Mouse (Mus musculus) MEL (cell line): ENCODE measurements around the gene Hspb1. TPM values are rescaled to one million over a fixed set of nuclear protein-coding genes. Genes with fewer than 3 reads are reported as not detected.

ENCODE experiments used
- DNase-seq: peaks from one replicate; pipeline ENCODE4 v3.0.0; 2011; ENCODE audit warnings: low read depth, low spot score
- H3K27ac ChIP-seq: 2 replicates; pipeline ENCODE4 v1.5.1; 2012; ENCODE audit warnings: low read depth, mild to moderate bottlenecking, control low read depth, low read length, moderate library complexity; ENCODE audit not compliant: control insufficient read depth
- H3K27me3 ChIP-seq, 2 experiments: fragments of 150-350 bp in 1 of 2; sonication (generic) in 1 of 2; 2 replicates each; pipeline ENCODE4 v1.6.1; 2012; ENCODE audit warnings: low read length in 2 of 2, mild to moderate bottlenecking in 2 of 2, improper control_type of control experiment in 1 of 2, moderate library complexity in 1 of 2; ENCODE audit not compliant: insufficient read depth in 2 of 2, control insufficient read depth in 1 of 2
- H3K36me3 ChIP-seq, 2 experiments: 2 replicates each; pipeline ENCODE4 v1.6.1; 2012 to 2014; ENCODE audit warnings: low read length in 2 of 2, improper control_type of control experiment in 1 of 2, inconsistent platforms in 1 of 2, mild to moderate bottlenecking in 1 of 2; ENCODE audit not compliant: insufficient read depth in 2 of 2, control insufficient read depth in 1 of 2
- H3K4me1 ChIP-seq, 2 experiments: fragments of 150-350 bp in 1 of 2; sonication (generic) in 1 of 2; 2 replicates each; pipeline ENCODE4 v1.6.1; 2012; ENCODE audit warnings: low read length in 2 of 2, improper control_type of control experiment in 1 of 2, mild to moderate bottlenecking in 1 of 2; ENCODE audit not compliant: insufficient read depth in 2 of 2, control insufficient read depth in 1 of 2
- H3K4me3 ChIP-seq, 2 experiments: fragments of 150-350 bp in 1 of 2; sonication (generic) in 1 of 2; 2 replicates each; pipeline ENCODE4 v1.5.1; 2012; ENCODE audit warnings: low read depth in 2 of 2, low read length in 2 of 2, mild to moderate bottlenecking in 2 of 2, moderate library complexity in 2 of 2, control low read depth in 1 of 2, improper control_type of control experiment in 1 of 2; ENCODE audit not compliant: control insufficient read depth in 1 of 2, insufficient read depth in 1 of 2
- H3K79me2 ChIP-seq: 2 replicates; pipeline ENCODE4 v1.6.1; 2012; ENCODE audit warnings: mild to moderate bottlenecking, low read length, moderate library complexity; ENCODE audit not compliant: control insufficient read depth, poor library complexity, insufficient read depth
- H3K9ac ChIP-seq: 2 replicates; pipeline ENCODE4 v1.6.1; 2012; ENCODE audit warnings: low read depth, mild to moderate bottlenecking, control low read depth, low read length, moderate library complexity; ENCODE audit not compliant: control insufficient read depth, poor library complexity, severe bottlenecking
- H3K9me3 ChIP-seq: fragments of 150-350 bp; sonication (generic); replicated peaks from 2 replicates; pipeline ENCODE4 v1.6.1; 2012; ENCODE audit warnings: mild to moderate bottlenecking, low read length, improper control_type of control experiment, moderate library complexity; ENCODE audit not compliant: insufficient read depth
- BHLHE40 ChIP-seq: IDR thresholded peaks from 2 replicates; pipeline ENCODE4 v1.6.1; 2012; ENCODE audit warnings: low read depth, mild to moderate bottlenecking, inconsistent platforms, low read length, improper control_type of control experiment, borderline replicate concordance
- CHD2 ChIP-seq: IDR thresholded peaks from 2 replicates; pipeline ENCODE4 v1.6.1; 2011; ENCODE audit warnings: low read length, improper control_type of control experiment
- CTCF ChIP-seq, 3 experiments: IDR thresholded peaks in 2 of 3; conservative IDR thresholded peaks in 1 of 3; 2 replicates each; pipeline ENCODE4 v1.5.1; 2011 to 2012; ENCODE audit warnings: low read length in 3 of 3, low read depth in 2 of 3, mild to moderate bottlenecking in 2 of 3, improper control_type of control experiment in 1 of 3, inconsistent platforms in 1 of 3, mixed read lengths in 1 of 3, moderate library complexity in 1 of 3; ENCODE audit not compliant: control insufficient read depth in 1 of 3, insufficient read depth in 1 of 3, poor library complexity in 1 of 3, severe bottlenecking in 1 of 3
- E2F4 ChIP-seq: IDR thresholded peaks from 2 replicates; pipeline ENCODE4 v1.6.1; 2011; ENCODE audit warnings: low read depth, low read length, improper control_type of control experiment, borderline replicate concordance
- ELF1 ChIP-seq: IDR thresholded peaks from 2 replicates; pipeline ENCODE4 v1.6.1; 2014; ENCODE audit warnings: low read depth, mild to moderate bottlenecking, inconsistent platforms, low read length, improper control_type of control experiment, moderate library complexity
- ETS1 ChIP-seq: IDR thresholded peaks from 2 replicates; pipeline ENCODE4 v1.6.1; 2012; ENCODE audit warnings: low read depth, mild to moderate bottlenecking, inconsistent platforms, low read length, improper control_type of control experiment, moderate library complexity
- GABPA ChIP-seq: IDR thresholded peaks from 2 replicates; pipeline ENCODE4 v1.6.1; 2012; ENCODE audit warnings: low read depth, mild to moderate bottlenecking, inconsistent platforms, low read length, improper control_type of control experiment, moderate library complexity
- HCFC1 ChIP-seq: IDR thresholded peaks from 2 replicates; pipeline ENCODE4 v1.6.1; 2012; ENCODE audit warnings: low read depth, mild to moderate bottlenecking, inconsistent platforms, low read length, improper control_type of control experiment, moderate library complexity
- MAFK ChIP-seq: IDR thresholded peaks from 2 replicates; pipeline ENCODE4 v1.6.1; 2011; ENCODE audit warnings: low read depth, mild to moderate bottlenecking, low read length, improper control_type of control experiment, borderline replicate concordance
- POLR2A ChIP-seq, 2 experiments: IDR thresholded peaks; 2 replicates each; pipeline ENCODE4 v1.6.1; 2011 to 2012; ENCODE audit warnings: low read length in 2 of 2, mild to moderate bottlenecking in 2 of 2, control low read depth in 1 of 2, improper control_type of control experiment in 1 of 2, low read depth in 1 of 2, moderate library complexity in 1 of 2; ENCODE audit not compliant: control insufficient read depth in 1 of 2, insufficient read depth in 1 of 2, poor library complexity in 1 of 2
- RCOR1 ChIP-seq: IDR thresholded peaks from 2 replicates; pipeline ENCODE4 v1.6.1; 2012; ENCODE audit warnings: low read depth, mild to moderate bottlenecking, inconsistent platforms, low read length, improper control_type of control experiment
- SMC3 ChIP-seq: IDR thresholded peaks from 2 replicates; pipeline ENCODE4 v1.6.1; 2011; ENCODE audit warnings: low read depth, low read length, improper control_type of control experiment
- USF1 ChIP-seq: IDR thresholded peaks from 2 replicates; pipeline ENCODE4 v1.6.1; 2014; ENCODE audit warnings: low read depth, mild to moderate bottlenecking, inconsistent platforms, low read length, improper control_type of control experiment, moderate library complexity
- ZMIZ1 ChIP-seq: IDR thresholded peaks from 2 replicates; pipeline ENCODE4 v1.6.1; 2012; ENCODE audit warnings: low read depth, mild to moderate bottlenecking, inconsistent platforms, low read length, improper control_type of control experiment, moderate library complexity
- ZNF384 ChIP-seq: IDR thresholded peaks from 2 replicates; pipeline ENCODE4 v1.6.1; 2012; ENCODE audit warnings: low read depth, mild to moderate bottlenecking, inconsistent platforms, low read length, improper control_type of control experiment
- polyA plus RNA-seq, 2 experiments: library from polyadenylated mRNA; stranded (reverse) in 1 of 2; unstranded in 1 of 2; fragments of >175 nt in 1 of 2; fragments of >200 nt in 1 of 2; gene quantifications; 2 replicates each; pipeline versions ENCODE4 v1.2.1 to v1.2.4; 2012; ENCODE audit warnings: low replicate concordance in 2 of 2, low read depth in 1 of 2; ENCODE audit not compliant: insufficient read length in 2 of 2, insufficient read depth in 1 of 2, missing spikeins in 1 of 2
- total RNA-seq: library from RNA; depleted of rRNA; stranded (reverse); fragments of 300-350 nt; gene quantifications from 2 replicates; pipeline ENCODE4 v1.2.3, GENCODE M21; 2012

Gene Hspb1
- total and polyA plus RNA-seq, 3 experiments: not detected

DNA sequence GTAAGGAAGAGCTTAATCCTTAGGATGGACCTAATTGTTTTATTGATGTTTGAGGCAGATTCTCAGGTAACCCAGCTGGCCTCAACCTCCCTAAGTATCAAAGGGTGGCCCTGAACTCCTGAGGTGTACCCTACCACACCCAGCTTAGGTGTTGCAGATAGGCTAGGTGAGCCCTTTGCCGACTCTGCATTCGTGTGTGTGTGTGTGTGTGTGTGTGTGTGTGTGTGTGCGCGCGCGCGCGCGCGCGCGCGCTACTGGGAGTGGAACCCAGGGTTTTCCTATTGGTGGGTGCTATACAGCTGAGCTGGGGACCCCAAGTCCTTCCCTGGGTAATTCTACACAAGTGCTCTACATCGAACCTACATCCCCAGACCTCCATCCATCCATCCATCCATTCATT, 36.2 kb upstream of the Hspb1 start:
- Histone ChIP-seq H3K27me3 (0 out of 4 replicates have a peak, but pooled peaks cover 0 to 1% of the 10 kb centered on the region in 2 experiments), H3K9me3 (no peaks in the 10 kb centered on the region), H3K27ac (no peak overlapping the region), H3K4me1 (no peaks in the 10 kb centered on the region), H3K79me2 (no peaks in the 10 kb centered on the region), H3K4me3 (no peak overlapping the region), H3K36me3 (no peaks in the 10 kb centered on the region), H3K9ac (no peak overlapping the region)
- no peak for DNase-seq
- TF ChIP-seq SMC3: no peak
- no peak for TF ChIP-seq CTCF (IDR thresholded peaks at IDR 0.05 in 2 of 3, conservative IDR thresholded peaks at IDR 0.05 in 1 of 3; ENCODE audit: control insufficient read depth in 1 of 3, insufficient read depth in 1 of 3, low read depth in 2 of 3, low read length in 3 of 3, poor library complexity in 1 of 3, severe bottlenecking in 1 of 3)

DNA sequence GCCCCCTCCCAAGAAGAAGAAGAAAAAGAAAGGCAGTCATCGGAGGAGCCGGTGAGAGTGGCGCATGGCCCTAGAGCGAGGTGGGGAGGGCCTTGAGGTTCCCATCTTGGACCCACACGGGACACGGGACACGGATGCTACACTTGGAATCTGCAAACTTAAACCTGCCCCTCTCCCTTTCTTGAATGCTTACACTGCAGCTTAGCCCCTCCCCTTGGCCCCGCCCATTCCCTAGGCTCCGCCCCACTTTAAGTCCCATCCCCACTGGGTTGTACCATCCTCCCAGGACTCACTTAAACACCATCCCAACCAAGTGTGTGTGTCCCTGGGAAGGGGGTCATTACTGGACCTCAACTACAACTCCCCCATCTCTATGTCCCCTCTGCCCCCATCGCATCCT, 35.3 kb upstream of the Hspb1 start:
- no peak overlapping the region for H3K4me3 ChIP-seq
- H3K4me1 ChIP-seq: no peaks in the 10 kb centered on the region
- peak; percentile 13 for DNase-seq
- no peaks in the 10 kb centered on the region for H3K36me3 ChIP-seq
- H3K9me3 ChIP-seq: no peaks in the 10 kb centered on the region
- no peak for TF ChIP-seq POLR2A (IDR thresholded peaks at IDR 0.05; ENCODE audit: control insufficient read depth in 1 of 2, insufficient read depth in 1 of 2, low read depth in 1 of 2, low read length in 2 of 2, poor library complexity in 1 of 2)
- no peak overlapping the region for H3K9ac ChIP-seq
- no peaks in the 10 kb centered on the region for H3K79me2 ChIP-seq
- peaks cover 0 to 3% of the 10 kb centered on the region in 2 experiments; a peak in 2 of 4 replicates for H3K27me3 ChIP-seq
- no peak overlapping the region for H3K27ac ChIP-seq

GRCm38 (mm10) chr5:135853731-135854130, 34.0 kb upstream of the Hspb1 start:
- no peak overlapping the region for H3K9ac ChIP-seq
- H3K36me3 ChIP-seq: no peaks in the 10 kb centered on the region
- H3K79me2 ChIP-seq: no peaks in the 10 kb centered on the region
- H3K27me3 ChIP-seq: peaks cover 0 to 12% of the 10 kb centered on the region in 2 experiments; a peak in 2 of 4 replicates
- no peak for TF ChIP-seq USF1
- TF ChIP-seq ELF1: no peak
- TF ChIP-seq POLR2A (IDR thresholded peaks at IDR 0.05; ENCODE audit: control insufficient read depth in 1 of 2, insufficient read depth in 1 of 2, low read depth in 1 of 2, low read length in 2 of 2, poor library complexity in 1 of 2): no peak
- TF ChIP-seq ZNF384: no peak
- no peak for TF ChIP-seq HCFC1
- no peak for TF ChIP-seq ETS1
- TF ChIP-seq ZMIZ1: no peak
- TF ChIP-seq MAFK: no peak
- TF ChIP-seq CHD2: no peak
- TF ChIP-seq BHLHE40: no peak
- TF ChIP-seq GABPA: no peak
- TF ChIP-seq RCOR1: no peak
- TF ChIP-seq E2F4: no peak
- H3K27ac ChIP-seq: no peak overlapping the region
- H3K4me1 ChIP-seq: no peaks in the 10 kb centered on the region
- H3K4me3 ChIP-seq: no peak overlapping the region
- H3K9me3 ChIP-seq: no peaks in the 10 kb centered on the region
- DNase-seq: no peak
